In genomic region chr16:84835823-84836743, GRCm38 (mm10) we compare ENCODE assay signal across 8 mouse cellular contexts. TPM values are rescaled to one million over a fixed set of nuclear protein-coding genes. Genes with fewer than 3 reads are reported as not detected.
DNase-seq lines count a peak whose midpoint lies in the region; ATAC-seq and TF ChIP-seq lines count a peak whose summit lies in the region.

No protein-coding gene starts in this region.

- H3K4me3 ChIP-seq in embryonic facial prominence, embryonic 12.5 days = peak overlapping the region; percentile 92
- peak overlapping the region; percentile 97 for H3K4me3 ChIP-seq in heart, adult 2 months
- H3K4me3 ChIP-seq in liver, embryonic 13.5 days (replicated peaks) = peak overlapping the region; percentile 98

- no peaks in the 10 kb centered on the region for H3K27me3 ChIP-seq in embryonic facial prominence, embryonic 12.5 days
- H3K27me3 ChIP-seq in heart, adult 2 months (ENCODE audit: control insufficient read depth, insufficient read depth, low read length) = no peaks in the 10 kb centered on the region
- H3K27me3 ChIP-seq in liver, embryonic 13.5 days = no peaks in the 10 kb centered on the region

- peaks cover 25% of the 10 kb centered on the region for H3K36me3 ChIP-seq in embryonic facial prominence, embryonic 12.5 days
- peaks cover 21% of the 10 kb centered on the region for H3K36me3 ChIP-seq in heart, adult 2 months (ENCODE audit: control insufficient read depth, insufficient read depth, low read length)
- H3K36me3 ChIP-seq in liver, embryonic 13.5 days = peaks cover 38% of the 10 kb centered on the region

- H3K79me2 ChIP-seq in heart, adult 2 months (replicated peaks; ENCODE audit: control insufficient read depth, insufficient read depth, low read length) = no peaks in the 10 kb centered on the region

- peak; percentile 12; the same call in 1 of the 2 replicates for ATAC-seq in embryonic facial prominence, embryonic 12.5 days (ENCODE audit: insufficient number of reproducible peaks, insufficient read depth, low FRiP score, low TSS enrichment)
- ATAC-seq in liver, embryonic 13.5 days (ENCODE audit: low read depth) = peak; percentile 12; the same call in 1 of the 2 replicates

- H3K27ac ChIP-seq in embryonic facial prominence, embryonic 12.5 days = peak overlapping the region; percentile 96
- peak overlapping the region; percentile 100 for H3K27ac ChIP-seq in heart, adult 2 months
- peak overlapping the region; percentile 95 for H3K27ac ChIP-seq in liver, embryonic 13.5 days

- peaks cover 14% of the 10 kb centered on the region for H3K4me1 ChIP-seq in embryonic facial prominence, embryonic 12.5 days
- H3K4me1 ChIP-seq in heart, adult 2 months (ENCODE audit: control insufficient read depth, insufficient read depth, low read length) = peaks cover 7% of the 10 kb centered on the region
- H3K4me1 ChIP-seq in liver, embryonic 13.5 days (replicated peaks) = peaks cover 40% of the 10 kb centered on the region

- TF ChIP-seq EP300 in heart, adult 2 months (IDR thresholded peaks at IDR 0.05; ENCODE audit: insufficient read depth, low read depth, low read length) = 0 out of 2 replicates have a peak, but pooled peaks have one; percentile 6

- peak overlapping the region; percentile 95 for H3K9ac ChIP-seq in embryonic facial prominence, embryonic 12.5 days
- peak overlapping the region; percentile 93 for H3K9ac ChIP-seq in heart, adult 2 months (ENCODE audit: low read depth, low read length)
- peak overlapping the region; percentile 95 for H3K9ac ChIP-seq in liver, embryonic 13.5 days

- WGBS in embryonic facial prominence, embryonic 12.5 days = 7% methylated on average over 29 of the region's 29 CpGs
- 6% methylated on average over 29 of the region's 29 CpGs for WGBS in heart, adult 2 months
- WGBS in liver, embryonic 13.5 days (ENCODE audit: insufficient replicate concordance) = 5% methylated on average over 29 of the region's 29 CpGs

- intact Hi-C loops in heart, adult 2 months (cut with DNase I) = loop anchor here (1.0 to 2.0 kb wide), 2 partner anchors 61 to 101 kb away; partner anchors contain the start of genes Jam2 and Mrpl39

- H3K9me3 ChIP-seq in embryonic facial prominence, embryonic 12.5 days = no peaks in the 10 kb centered on the region
- no peaks in the 10 kb centered on the region for H3K9me3 ChIP-seq in liver, embryonic 13.5 days (replicated peaks)

- no peak for TF ChIP-seq CTCF in heart, adult 2 months (IDR thresholded peaks at IDR 0.05)

- H3K4me2 ChIP-seq in embryonic facial prominence, embryonic 12.5 days (replicated peaks) = peak overlapping the region; percentile 72
- peak overlapping the region; percentile 86 for H3K4me2 ChIP-seq in liver, embryonic 13.5 days

- peak; percentile 90 for DNase-seq in A20 (ENCODE audit: low read depth, low spot score)
- peak; percentile 44 for DNase-seq in T-cell, adult 2 months (ENCODE audit: low spot score)
- peak in 1 of 2 experiments; percentile 75 for DNase-seq in heart, adult 2 months
- peak; percentile 78 to 80 for DNase-seq in kidney, adult 8-10 months
- peak; percentile 66 for DNase-seq in liver, embryonic 13.5 days
- DNase-seq in naive thymus-derived CD4-positive, alpha-beta T cell, adult 2 months (ENCODE audit: low read depth) = peak; percentile 69
- peak; percentile 60 for DNase-seq in testis, postnatal 10 days (ENCODE audit: low spot score)

- TF ChIP-seq POLR2A in heart, adult 2 months (IDR thresholded peaks at IDR 0.05; ENCODE audit: insufficient read depth, low read depth, low read length) = peak; percentile 87

RNA-seq across cellular contexts. Expression of gene Atp5j, which starts 0.7 kb away (rescaled TPM):
- polyA plus RNA-seq in embryonic facial prominence, embryonic 12.5 days (2016; fragmentation: Nextera tagmentation; extraction: Ambion mirVana) = 777 and 800 TPM in 2 replicates
- total RNA-seq in heart, adult 2 months (2021) = 1,000 to 10,000 TPM; 1,617 to 1,909 TPM
- polyA plus RNA-seq in heart, adult 2 months (2012; rRNA removed) = 665 and 1,027 TPM in 2 replicates
- polyA plus RNA-seq in liver, embryonic 13.5 days (2015; fragmentation: Nextera tagmentation; extraction: Ambion mirVana) = 615 and 621 TPM in 2 replicates

RNA-seq across cellular contexts. Expression of gene Gabpa, which starts 1.4 kb away (rescaled TPM):
- 39.2 and 41.7 TPM in 2 replicates for polyA plus RNA-seq in embryonic facial prominence, embryonic 12.5 days (2016; fragmentation: Nextera tagmentation; extraction: Ambion mirVana)
- 10 to 100 TPM; 41.3 to 42.6 TPM for total RNA-seq in heart, adult 2 months (2021)
- polyA plus RNA-seq in heart, adult 2 months (2012; rRNA removed) = 10.4 and 22.1 TPM in 2 replicates
- polyA plus RNA-seq in liver, embryonic 13.5 days (2015; fragmentation: Nextera tagmentation; extraction: Ambion mirVana) = 16.6 and 22.5 TPM in 2 replicates
